Mouse (Mus musculus): ENCODE results near the gene Tulp1. TPM values are rescaled to one million over a fixed set of nuclear protein-coding genes. Genes with fewer than 3 reads are reported as not detected.
"Not testable (repeated sequence)": the region's sequence is repeated elsewhere in the genome, so short reads cannot be mapped to it uniquely, and the experiment has no call there.

Tulp1 gene
- polyA plus RNA-seq, 1 experiment from 2014 or later, result 1.4 TPM

GRCm38 (mm10) chr17:28332915-28333546 is 32.0 kb downstream of the Tulp1 start:
- Histone ChIP-seq H3K36me3 (ENCODE audit: control insufficient read depth, insufficient read depth, low read length) (no peaks in the 10 kb centered on the region; the same call in none of the 2 replicates), H3K4me2 (ENCODE audit: low read length) (peak overlapping the region; percentile 39), H3K4me1 (ENCODE audit: control insufficient read depth, insufficient read depth, low read length) (peaks cover 13% of the 10 kb centered on the region), H3K9ac (ENCODE audit: low read depth, low read length) (no peak overlapping the region), H3K9me3 (replicated peaks; ENCODE audit: control insufficient read depth, low read length, poor library complexity, severe bottlenecking) (no peaks in the 10 kb centered on the region), H3K4me3 (ENCODE audit: low read depth, low read length) (no peak overlapping the region; the same call in 1 of the 2 replicates), H3K27ac (ENCODE audit: low read length) (no peak overlapping the region), H3K27me3 (ENCODE audit: control insufficient read depth, insufficient read depth, low read depth, low read length) (no peaks in the 10 kb centered on the region)
- 62% methylated on average over 31 of the region's 31 CpGs for WGBS
- ATAC-seq, result no peak

GRCm38 (mm10) chr17:28332113-28332914 is 32.7 kb downstream of the Tulp1 start:
- H3K36me3 ChIP-seq (ENCODE audit: control insufficient read depth, insufficient read depth, low read length), result no peaks in the 10 kb centered on the region; the same call in none of the 2 replicates
- H3K4me3 ChIP-seq (ENCODE audit: low read depth, low read length), result no peak overlapping the region
- H3K27me3 ChIP-seq (ENCODE audit: control insufficient read depth, insufficient read depth, low read depth, low read length), result no peaks in the 10 kb centered on the region
- ATAC-seq, result no peak
- no peak overlapping the region for H3K27ac ChIP-seq (ENCODE audit: low read length)
- no peak overlapping the region for H3K4me2 ChIP-seq (ENCODE audit: low read length)
- H3K4me1 ChIP-seq (ENCODE audit: control insufficient read depth, insufficient read depth, low read length), result peaks cover 18% of the 10 kb centered on the region
- 54% methylated on average over 13 of the region's 13 CpGs for WGBS
- no peaks in the 10 kb centered on the region for H3K9me3 ChIP-seq (replicated peaks; ENCODE audit: control insufficient read depth, low read length, poor library complexity, severe bottlenecking)
- H3K9ac ChIP-seq (ENCODE audit: low read depth, low read length), result no peak overlapping the region

- Histone ChIP-seq H3K9ac (ENCODE audit: low read depth, low read length) (no peak overlapping the region), H3K9me3 (replicated peaks; ENCODE audit: control insufficient read depth, low read length, poor library complexity, severe bottlenecking) (no peaks in the 10 kb centered on the region), H3K4me2 (ENCODE audit: low read length) (no peak overlapping the region), H3K27me3 (ENCODE audit: control insufficient read depth, insufficient read depth, low read depth, low read length) (no peaks in the 10 kb centered on the region), H3K4me1 (ENCODE audit: control insufficient read depth, insufficient read depth, low read length) (peaks cover 18% of the 10 kb centered on the region), H3K4me3 (ENCODE audit: low read depth, low read length) (no peak overlapping the region), H3K36me3 (ENCODE audit: control insufficient read depth, insufficient read depth, low read length) (no peaks in the 10 kb centered on the region; the same call in none of the 2 replicates), H3K27ac (ENCODE audit: low read length) (no peak overlapping the region)
- 62% methylated on average over 5 of the region's 7 CpGs for WGBS
- no peak for ATAC-seq
Observed at GRCm38 (mm10) chr17:28331241-28332112, 33.5 kb downstream of the Tulp1 start.

GRCm38 (mm10) chr17:28330590-28330989 is 34.4 kb downstream of the Tulp1 start:
- not testable (repeated sequence) for H3K4me3 ChIP-seq (ENCODE audit: low read depth, low read length); H3K9ac ChIP-seq (ENCODE audit: low read depth, low read length); H3K4me2 ChIP-seq (ENCODE audit: low read length); H3K9me3 ChIP-seq (replicated peaks; ENCODE audit: control insufficient read depth, low read length, poor library complexity, severe bottlenecking); H3K27me3 ChIP-seq (ENCODE audit: control insufficient read depth, insufficient read depth, low read depth, low read length); H3K36me3 ChIP-seq (ENCODE audit: control insufficient read depth, insufficient read depth, low read length); H3K27ac ChIP-seq (ENCODE audit: low read length); ATAC-seq
- peaks cover 18% of the 10 kb centered on the region for H3K4me1 ChIP-seq (ENCODE audit: control insufficient read depth, insufficient read depth, low read length)
- 72% methylated on average over 6 of the region's 8 CpGs for WGBS

GRCm38 (mm10) chr17:28330232-28330546 is 34.8 kb downstream of the Tulp1 start:
- Histone ChIP-seq H3K4me2 (ENCODE audit: low read length) (peak overlapping the region; percentile 81), H3K9ac (ENCODE audit: low read depth, low read length) (peak overlapping the region; percentile 95; the same call in 1 of the 2 replicates), H3K9me3 (replicated peaks; ENCODE audit: control insufficient read depth, low read length, poor library complexity, severe bottlenecking) (no peaks in the 10 kb centered on the region), H3K27me3 (ENCODE audit: control insufficient read depth, insufficient read depth, low read depth, low read length) (no peaks in the 10 kb centered on the region), H3K4me3 (ENCODE audit: low read depth, low read length) (peak overlapping the region; percentile 66; the same call in 1 of the 2 replicates), H3K27ac (ENCODE audit: low read length) (no peak overlapping the region), H3K36me3 (ENCODE audit: control insufficient read depth, insufficient read depth, low read length) (peaks cover 2% of the 10 kb centered on the region), H3K4me1 (ENCODE audit: control insufficient read depth, insufficient read depth, low read length) (peaks cover 18% of the 10 kb centered on the region)
- 43% methylated on average over 2 of the region's 2 CpGs for WGBS
- ATAC-seq, result no peak

- 10% methylated on average over 4 of the region's 4 CpGs for WGBS
- Histone ChIP-seq H3K27ac (ENCODE audit: low read length) (no peak overlapping the region), H3K4me3 (ENCODE audit: low read depth, low read length) (peak overlapping the region; percentile 66), H3K9me3 (replicated peaks; ENCODE audit: control insufficient read depth, low read length, poor library complexity, severe bottlenecking) (no peaks in the 10 kb centered on the region), H3K9ac (ENCODE audit: low read depth, low read length) (peak overlapping the region; percentile 95), H3K4me1 (ENCODE audit: control insufficient read depth, insufficient read depth, low read length) (peaks cover 18% of the 10 kb centered on the region), H3K36me3 (ENCODE audit: control insufficient read depth, insufficient read depth, low read length) (peaks cover 2% of the 10 kb centered on the region), H3K27me3 (ENCODE audit: control insufficient read depth, insufficient read depth, low read depth, low read length) (no peaks in the 10 kb centered on the region), H3K4me2 (ENCODE audit: low read length) (peak overlapping the region; percentile 81)
- no peak for ATAC-seq
Observed at GRCm38 (mm10) chr17:28329503-28330231, 35.4 kb downstream of the Tulp1 start.

GRCm38 (mm10) chr17:28328946-28329345 is 36.1 kb downstream of the Tulp1 start:
- peak overlapping the region; percentile 66 for H3K4me3 ChIP-seq (ENCODE audit: low read depth, low read length)
- H3K4me2 ChIP-seq (ENCODE audit: low read length), result peak overlapping the region; percentile 81
- H3K4me1 ChIP-seq (ENCODE audit: control insufficient read depth, insufficient read depth, low read length), result peaks cover 18% of the 10 kb centered on the region
- H3K9me3 ChIP-seq (replicated peaks; ENCODE audit: control insufficient read depth, low read length, poor library complexity, severe bottlenecking), result no peaks in the 10 kb centered on the region
- H3K36me3 ChIP-seq (ENCODE audit: control insufficient read depth, insufficient read depth, low read length), result peaks cover 2% of the 10 kb centered on the region
- peak overlapping the region; percentile 95 for H3K9ac ChIP-seq (ENCODE audit: low read depth, low read length)
- H3K27me3 ChIP-seq (ENCODE audit: control insufficient read depth, insufficient read depth, low read depth, low read length), result no peaks in the 10 kb centered on the region
- peak overlapping the region; percentile 93 for H3K27ac ChIP-seq (ENCODE audit: low read length)
- peak; percentile 46; the same call in 1 of the 2 replicates for ATAC-seq
- 0% methylated on average over 25 of the region's 25 CpGs for WGBS

GRCm38 (mm10) chr17:28328366-28328928 is 36.6 kb downstream of the Tulp1 start, which contains the start of gene Rpl10a:
Rpl10a (plus strand) TSS chr17:28328471.
- Histone ChIP-seq H3K4me2 (ENCODE audit: low read length) (peak within 1 kb of the TSS; percentile 81), H3K27me3 (ENCODE audit: control insufficient read depth, insufficient read depth, low read depth, low read length) (no peaks in the 10 kb centered on the region), H3K36me3 (ENCODE audit: control insufficient read depth, insufficient read depth, low read length) (peaks cover 2% of the 10 kb centered on the region), H3K4me1 (ENCODE audit: control insufficient read depth, insufficient read depth, low read length) (peaks cover 18% of the 10 kb centered on the region), H3K27ac (ENCODE audit: low read length) (peak within 1 kb of the TSS; percentile 93), H3K4me3 (ENCODE audit: low read depth, low read length) (peak within 1 kb of the TSS; percentile 66), H3K9ac (ENCODE audit: low read depth, low read length) (peak within 1 kb of the TSS; percentile 95), H3K9me3 (replicated peaks; ENCODE audit: control insufficient read depth, low read length, poor library complexity, severe bottlenecking) (no peaks in the 10 kb centered on the region)
- WGBS, result 0% methylated on average over 64 of the region's 67 CpGs
- peak; percentile 89 for ATAC-seq
